Mouse (Mus musculus) megakaryocyte, embryonic 14.5 days (primary cell): Measurements from ENCODE around the gene Sgcb. TPM values are rescaled to one million over a fixed set of nuclear protein-coding genes. Genes with fewer than 3 reads are reported as not detected.

Experiments
- H3K27me3 ChIP-seq: replicated peaks from 2 replicates; pipeline ENCODE3; 2012; ENCODE audit warnings: inconsistent platforms
- H3K36me3 ChIP-seq: replicated peaks from 2 replicates; pipeline ENCODE3; 2012; ENCODE audit warnings: low read length, inconsistent platforms, mixed read lengths
- H3K4me1 ChIP-seq: 2 replicates; pipeline ENCODE4 v1.6.1; 2012; ENCODE audit warnings: inconsistent platforms
- H3K4me3 ChIP-seq: replicated peaks from 2 replicates; pipeline ENCODE3; 2012; ENCODE audit warnings: moderate library complexity, mild to moderate bottlenecking, inconsistent platforms
- H3K9me3 ChIP-seq: 2 replicates; pipeline ENCODE4 v1.6.1; 2012; ENCODE audit warnings: inconsistent platforms
- FLI1 ChIP-seq: IDR thresholded peaks from 2 replicates; pipeline ENCODE4 v1.6.1; 2012; ENCODE audit warnings: low read length, inconsistent platforms, mixed read lengths
- GATA1 ChIP-seq: IDR thresholded peaks from 3 replicates; pipeline ENCODE4 v1.6.1; 2012; ENCODE audit warnings: mixed read lengths, low read length, inconsistent platforms, borderline replicate concordance
- polyA plus RNA-seq: library from polyadenylated mRNA; stranded (reverse); fragments of >175 nt; gene quantifications from 2 replicates; pipeline ENCODE4 v1.2.3, GENCODE M21; 2012; ENCODE audit warnings: low replicate concordance; ENCODE audit not compliant: insufficient read depth

Sgcb gene
- polyA plus RNA-seq, result 0.57 and 1.8 TPM in 2 replicates

- Histone ChIP-seq H3K27me3 (peaks cover 56% of the 10 kb centered on the region), H3K36me3 (peaks cover 7% of the 10 kb centered on the region), H3K4me1 (peaks cover 62% of the 10 kb centered on the region), H3K9me3 (no peaks in the 10 kb centered on the region), H3K4me3 (peak within 1 kb of the TSS; percentile 92)
- TF ChIP-seq FLI1 (no peak), GATA1 (no peak)
These were observed at the start of gene Sgcb for GRCm38 (mm10) chr5:73647261-73647900. TSS of gene Sgcb (minus strand) at chr5:73647790.

GRCm38 (mm10) chr5:73694254-73695015, 46.8 kb upstream of the Sgcb start:
- Histone ChIP-seq H3K27me3 (peaks cover 9% of the 10 kb centered on the region), H3K4me1 (no peaks in the 10 kb centered on the region), H3K36me3 (no peaks in the 10 kb centered on the region), H3K9me3 (peaks cover 11% of the 10 kb centered on the region; the same call in 1 of the 2 replicates), H3K4me3 (no peak overlapping the region)
- no peak for TF ChIP-seq FLI1

- Histone ChIP-seq H3K9me3 (peaks cover 11% of the 10 kb centered on the region; the same call in 1 of the 2 replicates), H3K4me1 (no peaks in the 10 kb centered on the region), H3K4me3 (no peak overlapping the region), H3K36me3 (no peaks in the 10 kb centered on the region), H3K27me3 (peaks cover 9% of the 10 kb centered on the region)
- no peak for TF ChIP-seq GATA1
- no peak for TF ChIP-seq FLI1
These were observed 46.2 kb upstream of the Sgcb start for GRCm38 (mm10) chr5:73693778-73694177.

- Histone ChIP-seq H3K9me3 (0 out of 2 replicates have a peak, but pooled peaks cover 3% of the 10 kb centered on the region), H3K36me3 (no peaks in the 10 kb centered on the region), H3K4me3 (no peak overlapping the region), H3K4me1 (no peaks in the 10 kb centered on the region), H3K27me3 (peaks cover 9% of the 10 kb centered on the region)
- TF ChIP-seq FLI1 (no peak), GATA1 (no peak)
These were observed 44.3 kb upstream of the Sgcb start for GRCm38 (mm10) chr5:73691723-73692520.

GRCm38 (mm10) chr5:73690146-73690545, 42.6 kb upstream of the Sgcb start:
- peaks cover 9% of the 10 kb centered on the region for H3K27me3 ChIP-seq
- H3K4me1 ChIP-seq, result no peaks in the 10 kb centered on the region
- 0 out of 2 replicates have a peak, but pooled peaks cover 3% of the 10 kb centered on the region for H3K9me3 ChIP-seq
- no peaks in the 10 kb centered on the region for H3K36me3 ChIP-seq
- TF ChIP-seq GATA1, result no peak
- no peak for TF ChIP-seq FLI1
- no peak overlapping the region for H3K4me3 ChIP-seq

- Histone ChIP-seq H3K36me3 (no peaks in the 10 kb centered on the region), H3K4me1 (no peaks in the 10 kb centered on the region), H3K27me3 (peaks cover 9% of the 10 kb centered on the region), H3K9me3 (no peaks in the 10 kb centered on the region), H3K4me3 (no peak overlapping the region)
- TF ChIP-seq GATA1, result no peak
- no peak for TF ChIP-seq FLI1
These were observed 41.0 kb upstream of the Sgcb start for GRCm38 (mm10) chr5:73688576-73688975.

- Histone ChIP-seq H3K4me1 (no peaks in the 10 kb centered on the region), H3K27me3 (peaks cover 6% of the 10 kb centered on the region), H3K4me3 (no peak overlapping the region), H3K36me3 (no peaks in the 10 kb centered on the region), H3K9me3 (no peaks in the 10 kb centered on the region)
- TF ChIP-seq GATA1, result no peak
- no peak for TF ChIP-seq FLI1
These were observed 38.6 kb upstream of the Sgcb start for GRCm38 (mm10) chr5:73686149-73686548.

- Histone ChIP-seq H3K36me3 (no peaks in the 10 kb centered on the region), H3K4me1 (no peaks in the 10 kb centered on the region)
- TF ChIP-seq GATA1, result no peak
- no peak for TF ChIP-seq FLI1
These were observed 36.3 kb upstream of the Sgcb start for GRCm38 (mm10) chr5:73683706-73684409.

GRCm38 (mm10) chr5:73683221-73683620, 35.6 kb upstream of the Sgcb start:
- TF ChIP-seq FLI1, result no peak
- no peak for TF ChIP-seq GATA1
- Histone ChIP-seq H3K9me3 (no peaks in the 10 kb centered on the region), H3K36me3 (no peaks in the 10 kb centered on the region), H3K27me3 (peaks cover 6% of the 10 kb centered on the region), H3K4me1 (no peaks in the 10 kb centered on the region), H3K4me3 (no peak overlapping the region)

More at GRCm38 (mm10) chr5:73683706-73684409, 36.3 kb upstream of the Sgcb start:
- H3K4me3 ChIP-seq, result no peak overlapping the region
- H3K27me3 ChIP-seq, result peaks cover 6% of the 10 kb centered on the region
- H3K9me3 ChIP-seq, result no peaks in the 10 kb centered on the region
